Mouse (Mus musculus): ENCODE results near the gene Grm1.

Grm1 gene

GRCm38 (mm10) chr10:10964490-10965150 lies 117.5 kb downstream of the Grm1 start:
- no peak for DNase-seq (ENCODE audit: low spot score)

- DNase-seq (ENCODE audit: low spot score): no peak
Measured at GRCm38 (mm10) chr10:10950557-10950956, 131.6 kb downstream of the Grm1 start.

- no peak for DNase-seq (ENCODE audit: low spot score)
Measured at GRCm38 (mm10) chr10:10949172-10949571, 133.0 kb downstream of the Grm1 start.

GRCm38 (mm10) chr10:10947531-10947930 lies 134.6 kb downstream of the Grm1 start:
- DNase-seq (ENCODE audit: low spot score): no peak

- DNase-seq (ENCODE audit: low spot score): no peak
Measured at GRCm38 (mm10) chr10:10944003-10944402, 138.2 kb downstream of the Grm1 start.

- DNase-seq (ENCODE audit: low spot score): no peak
Measured at GRCm38 (mm10) chr10:10942248-10942647, 139.9 kb downstream of the Grm1 start.

- DNase-seq (ENCODE audit: low spot score): no peak
Measured at GRCm38 (mm10) chr10:10935806-10936205, 146.3 kb downstream of the Grm1 start.

- no peak for DNase-seq (ENCODE audit: low spot score)
Measured at GRCm38 (mm10) chr10:10929672-10930071, 152.5 kb downstream of the Grm1 start.

- no peak for DNase-seq (ENCODE audit: low spot score)
Measured at GRCm38 (mm10) chr10:10928798-10929366, 153.3 kb downstream of the Grm1 start.

- no peak for DNase-seq (ENCODE audit: low spot score)
Measured at GRCm38 (mm10) chr10:10917857-10918399, 164.2 kb downstream of the Grm1 start.

GRCm38 (mm10) chr10:10913621-10914020 lies 168.5 kb downstream of the Grm1 start:
- no peak for DNase-seq (ENCODE audit: low spot score)

- no peak for DNase-seq (ENCODE audit: low spot score)
Measured at GRCm38 (mm10) chr10:10890221-10890620, 191.9 kb downstream of the Grm1 start.

GRCm38 (mm10) chr10:10888521-10888920 lies 193.6 kb downstream of the Grm1 start:
- DNase-seq (ENCODE audit: low spot score): no peak

GRCm38 (mm10) chr10:10884992-10885391 lies 197.2 kb downstream of the Grm1 start:
- DNase-seq (ENCODE audit: low spot score): no peak

GRCm38 (mm10) chr10:10872142-10872541 lies 210.0 kb downstream of the Grm1 start:
- DNase-seq (ENCODE audit: low spot score): no peak

GRCm38 (mm10) chr10:10870271-10870670 lies 211.9 kb downstream of the Grm1 start:
- no peak for DNase-seq (ENCODE audit: low spot score)

- no peak for DNase-seq (ENCODE audit: low spot score)
Measured at GRCm38 (mm10) chr10:10866278-10866677, 215.9 kb downstream of the Grm1 start.

GRCm38 (mm10) chr10:10864759-10865158 lies 217.4 kb downstream of the Grm1 start:
- no peak for DNase-seq (ENCODE audit: low spot score)

GRCm38 (mm10) chr10:10847376-10848286 lies 234.5 kb downstream of the Grm1 start:
- DNase-seq (ENCODE audit: low spot score): no peak

- DNase-seq (ENCODE audit: low spot score): no peak
Measured at GRCm38 (mm10) chr10:10845059-10845685, 237.0 kb downstream of the Grm1 start.

- no peak for DNase-seq (ENCODE audit: low spot score)
Measured at GRCm38 (mm10) chr10:10835406-10835805, 246.8 kb downstream of the Grm1 start.

GRCm38 (mm10) chr10:10834828-10835227 lies 247.3 kb downstream of the Grm1 start:
- DNase-seq (ENCODE audit: low spot score): no peak

Data from lung, postnatal 25 days (tissue).